Mouse (Mus musculus) kidney, postnatal 0 days (tissue): Measurements from ENCODE around the gene Nus1. TPM values are rescaled to one million over a fixed set of nuclear protein-coding genes. Genes with fewer than 3 reads are reported as not detected.
A peak's percentile ranks its signal among the peaks of the same experiment; 100 is the strongest.

Experiments used
- ATAC-seq: fragments of 200-750 bp; cut with Nextera tagmentation; replicated peaks from 2 replicates; pipeline ENCODE4 v1.8.0; 2017; ENCODE audit warnings: low read depth, moderate number of reproducible peaks, moderate TSS enrichment, moderate library complexity; ENCODE audit not compliant: low FRiP score
- DNase-seq: peaks from one replicate; pipeline ENCODE4 v3.0.0-alpha.2; 2016; ENCODE audit warnings: low spot score
- H3K27ac ChIP-seq: fragments of 300-500 bp; sonication (generic); 2 replicates; pipeline ENCODE4 v1.5.1; 2014; ENCODE audit warnings: mild to moderate bottlenecking
- H3K27me3 ChIP-seq: fragments of 300-500 bp; sonication (generic); 2 replicates; pipeline ENCODE4 v1.6.1; 2014; ENCODE audit warnings: low read length, mixed read lengths; ENCODE audit not compliant: insufficient read depth
- H3K36me3 ChIP-seq: fragments of 300-500 bp; sonication (generic); 2 replicates; pipeline ENCODE4 v1.6.1; 2014; ENCODE audit warnings: low read length, mixed read lengths; ENCODE audit not compliant: insufficient read depth
- H3K4me1 ChIP-seq: fragments of 300-500 bp; sonication (generic); replicated peaks from 2 replicates; pipeline ENCODE4 v1.6.1; 2014; ENCODE audit warnings: antibody characterized with exemption, low read length, mixed read lengths; ENCODE audit not compliant: insufficient read depth
- H3K4me2 ChIP-seq: fragments of 300-500 bp; sonication (generic); 2 replicates; pipeline ENCODE4 v1.6.1; 2014; ENCODE audit warnings: mild to moderate bottlenecking, low read length, moderate library complexity, mixed read lengths
- H3K4me3 ChIP-seq: fragments of 300-500 bp; sonication (generic); replicated peaks from 2 replicates; pipeline ENCODE4 v1.5.1; 2014; ENCODE audit warnings: low read depth, low read length
- H3K9ac ChIP-seq: fragments of 300-500 bp; sonication (generic); 2 replicates; pipeline ENCODE4 v1.6.1; 2014; ENCODE audit warnings: low read depth, low read length
- H3K9me3 ChIP-seq: fragments of 300-500 bp; sonication (generic); replicated peaks from 2 replicates; pipeline ENCODE4 v1.6.1; 2016; ENCODE audit warnings: low read length, inconsistent platforms, mixed read lengths
- CTCF ChIP-seq: IDR thresholded peaks from 2 replicates; pipeline ENCODE4 v1.5.1; 2016; ENCODE audit warnings: antibody characterized with exemption, low read depth, mild to moderate bottlenecking, moderate library complexity
- WGBS: fragments of 180-500 bp; shearing (Covaris S2); extraction: QIAGEN DNeasy Blood & Tissue Kit; methylation state at CpG from one replicate; pipeline ENCODE4 v1.1.7; 2014; 5-methylcytosine and 5-hydroxymethylcytosine counted together
- polyA plus RNA-seq: library from polyadenylated mRNA; unstranded; fragments of >200 nt; fragmentation: Nextera tagmentation; extraction: Ambion mirVana; gene quantifications from 2 replicates; pipeline ENCODE4 v1.2.1, GENCODE M21; 2015

The Nus1 gene
- polyA plus RNA-seq, 1 experiment from 2014 or later = 24.1 TPM

- DNase-seq (no peak), ATAC-seq (no peak)
- Histone ChIP-seq H3K9ac (no peak within 1 kb of the TSS), H3K4me1 (no peaks in the 10 kb centered on the region), H3K4me2 (no peak within 1 kb of the TSS), H3K4me3 (no peak within 1 kb of the TSS), H3K27me3 (no peaks in the 10 kb centered on the region), H3K36me3 (no peaks in the 10 kb centered on the region), H3K27ac (no peak within 1 kb of the TSS), H3K9me3 (no peaks in the 10 kb centered on the region)
- WGBS = 66% methylated on average over 5 of the region's 5 CpGs
- no peak for TF ChIP-seq CTCF
Measured at GRCm38 (mm10) chr10:52388922-52389430, 28.4 kb upstream of the Nus1 start, which contains the start of gene Nepn. Gene Nepn (plus strand): TSS chr10:52388972.

GRCm38 (mm10) chr10:52389438-52389837 is 27.9 kb upstream of the Nus1 start:
- no peaks in the 10 kb centered on the region for H3K4me1 ChIP-seq
- 57% methylated on average over 3 of the region's 3 CpGs for WGBS
- H3K4me3 ChIP-seq = no peak overlapping the region
- no peaks in the 10 kb centered on the region for H3K27me3 ChIP-seq
- DNase-seq = peak; percentile 3
- H3K27ac ChIP-seq = no peak overlapping the region
- ATAC-seq = no peak
- H3K36me3 ChIP-seq = no peaks in the 10 kb centered on the region
- no peaks in the 10 kb centered on the region for H3K9me3 ChIP-seq
- H3K4me2 ChIP-seq = no peak overlapping the region
- no peak for TF ChIP-seq CTCF
- H3K9ac ChIP-seq = no peak overlapping the region

GRCm38 (mm10) chr10:52391208-52391607 is 26.1 kb upstream of the Nus1 start:
- Histone ChIP-seq H3K4me3 (no peak overlapping the region), H3K4me2 (no peak overlapping the region), H3K27ac (no peak overlapping the region), H3K9me3 (no peaks in the 10 kb centered on the region), H3K27me3 (no peaks in the 10 kb centered on the region), H3K9ac (no peak overlapping the region), H3K4me1 (no peaks in the 10 kb centered on the region), H3K36me3 (no peaks in the 10 kb centered on the region)
- TF ChIP-seq CTCF = no peak
- 80% methylated on average over 2 of the region's 2 CpGs for WGBS
- ATAC-seq (no peak), DNase-seq (no peak)

- DNase-seq (peak; percentile 7), ATAC-seq (no peak)
- Histone ChIP-seq H3K27me3 (no peaks in the 10 kb centered on the region), H3K36me3 (no peaks in the 10 kb centered on the region), H3K4me1 (no peaks in the 10 kb centered on the region), H3K9ac (no peak overlapping the region), H3K4me2 (no peak overlapping the region), H3K9me3 (no peaks in the 10 kb centered on the region), H3K4me3 (no peak overlapping the region), H3K27ac (no peak overlapping the region)
- TF ChIP-seq CTCF = no peak
- WGBS = 76% methylated on average over 3 of the region's 3 CpGs
Measured at GRCm38 (mm10) chr10:52396647-52397046, 20.7 kb upstream of the Nus1 start.

- Histone ChIP-seq H3K9ac (no peak overlapping the region), H3K27ac (no peak overlapping the region), H3K4me3 (no peak overlapping the region), H3K4me1 (no peaks in the 10 kb centered on the region), H3K9me3 (no peaks in the 10 kb centered on the region), H3K4me2 (no peak overlapping the region), H3K27me3 (no peaks in the 10 kb centered on the region), H3K36me3 (no peaks in the 10 kb centered on the region)
- ATAC-seq (no peak), DNase-seq (no peak)
- TF ChIP-seq CTCF = no peak
- 74% methylated on average over 2 of the region's 2 CpGs for WGBS
Measured at GRCm38 (mm10) chr10:52398715-52399114, 18.6 kb upstream of the Nus1 start.

- no peaks in the 10 kb centered on the region for H3K4me1 ChIP-seq
- DNase-seq (no peak), ATAC-seq (no peak)
- 57% methylated on average over 3 of the region's 3 CpGs for WGBS
- no peak overlapping the region for H3K27ac ChIP-seq
- H3K9me3 ChIP-seq = no peaks in the 10 kb centered on the region
- no peaks in the 10 kb centered on the region for H3K36me3 ChIP-seq
- no peak for TF ChIP-seq CTCF
- H3K27me3 ChIP-seq = no peaks in the 10 kb centered on the region
- no peak overlapping the region for H3K4me3 ChIP-seq
- H3K9ac ChIP-seq = no peak overlapping the region
- no peak overlapping the region for H3K4me2 ChIP-seq
Measured at GRCm38 (mm10) chr10:52399722-52400121, 17.6 kb upstream of the Nus1 start.

- H3K9me3 ChIP-seq = no peaks in the 10 kb centered on the region
- no peak overlapping the region for H3K27ac ChIP-seq
- WGBS = 88% methylated on average over 13 of the region's 13 CpGs
- no peak overlapping the region for H3K4me3 ChIP-seq
- TF ChIP-seq CTCF = no peak
- H3K27me3 ChIP-seq = no peaks in the 10 kb centered on the region
- no peak for ATAC-seq
- no peak for DNase-seq
- H3K4me1 ChIP-seq = no peaks in the 10 kb centered on the region
- H3K4me2 ChIP-seq = no peak overlapping the region
- no peaks in the 10 kb centered on the region for H3K36me3 ChIP-seq
- no peak overlapping the region for H3K9ac ChIP-seq
Measured at GRCm38 (mm10) chr10:52405160-52405559, 12.2 kb upstream of the Nus1 start.
